Mouse (Mus musculus) erythroblast, adult 5-6 weeks (primary cell): Measurements from ENCODE around the gene Lrrc55. TPM values are rescaled to one million over a fixed set of nuclear protein-coding genes. Genes with fewer than 3 reads are reported as not detected.

ENCODE experiments used
- ATAC-seq: replicated peaks from 2 replicates; pipeline ENCODE4 v1.8.0; 2016; ENCODE audit warnings: moderate number of reproducible peaks, mild to moderate bottlenecking, moderate TSS enrichment, inconsistent platforms; ENCODE audit not compliant: poor library complexity, low FRiP score, severe bottlenecking
- total RNA-seq, 2 experiments: library from RNA; stranded (forward) in 1 of 2; stranded (reverse) in 1 of 2; fragments of 150-400 nt in 1 of 2; fragments of 200-764, 138-1000 nt in 1 of 2; gene quantifications; 2 replicates each; pipeline versions ENCODE4 v1.2.3 to v1.2.4; 2015 to 2017; ENCODE audit warnings: low replicate concordance in 2 of 2

The Lrrc55 gene
- total RNA-seq, 2 experiments from 2014 or later = not detected

DNA sequence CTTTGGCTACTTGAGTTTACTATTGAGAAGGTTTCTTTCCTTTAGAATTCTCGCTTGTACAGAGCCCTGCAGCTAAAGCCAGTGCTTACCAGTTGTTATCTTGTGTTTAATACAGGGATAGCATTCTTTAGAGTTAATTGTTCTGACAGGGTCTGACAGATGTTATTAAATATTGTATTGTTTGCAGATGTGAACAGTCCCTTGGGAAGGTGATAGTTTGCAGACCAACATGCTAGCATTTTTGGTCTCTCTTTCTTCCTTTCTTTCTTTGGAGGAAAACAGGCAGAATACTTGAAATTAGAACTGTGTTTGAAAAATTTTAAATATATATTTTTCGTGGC lies 24.3 kb downstream of the Lrrc55 start:
- ATAC-seq = no peak

DNA sequence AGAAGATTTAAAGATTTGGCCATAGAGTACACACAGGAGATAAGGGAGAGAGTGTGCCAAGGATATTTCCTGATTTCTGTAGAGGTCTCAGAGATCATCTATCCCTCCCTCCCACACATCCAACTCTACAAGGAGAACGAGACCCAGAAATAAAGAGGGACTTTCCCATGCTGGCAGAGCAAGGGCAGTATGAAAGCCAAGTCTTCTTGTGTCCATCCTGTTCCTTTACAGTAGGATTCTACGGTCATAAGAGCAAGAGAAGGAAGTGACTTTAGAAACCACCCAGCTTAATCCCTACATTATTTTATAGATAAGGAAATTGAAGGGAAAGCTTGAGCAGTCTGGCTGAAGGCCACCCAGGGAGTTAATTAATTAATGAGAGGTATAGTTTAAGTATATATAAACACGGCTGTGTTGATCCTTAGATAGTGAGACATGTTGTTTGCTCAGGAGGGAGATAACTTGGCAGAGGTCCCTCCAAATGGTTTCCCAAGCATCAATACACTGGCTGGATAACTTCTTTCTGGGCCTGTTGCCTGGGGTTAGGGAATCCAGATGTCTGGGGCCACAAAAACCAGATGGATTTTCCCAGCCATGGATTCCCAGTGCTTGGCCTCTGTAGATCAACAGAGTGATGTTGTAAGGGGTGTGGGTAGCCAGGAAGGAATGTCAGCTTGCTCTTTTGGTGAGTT lies 24.8 kb downstream of the Lrrc55 start:
- ATAC-seq = no peak

DNA sequence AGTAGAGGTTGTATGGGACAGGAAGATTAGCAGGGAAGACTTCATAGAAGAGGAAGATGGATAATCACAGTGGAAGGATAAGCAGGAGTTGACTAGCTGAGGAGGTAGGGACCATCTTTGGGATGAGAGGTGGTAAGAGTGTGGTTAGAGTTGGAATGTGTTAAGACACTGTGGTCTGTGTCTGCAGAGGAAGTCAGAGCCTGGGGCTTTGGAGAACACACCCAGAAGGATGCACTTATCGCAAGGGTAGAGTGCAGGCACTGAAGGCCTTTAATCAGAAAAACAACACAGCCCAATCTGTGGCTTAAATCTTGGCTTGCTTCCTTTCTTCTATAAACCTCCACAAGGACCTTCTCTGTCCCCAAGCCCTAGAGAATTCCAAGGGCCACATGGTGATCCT lies 28.7 kb downstream of the Lrrc55 start:
- no peak for ATAC-seq

DNA sequence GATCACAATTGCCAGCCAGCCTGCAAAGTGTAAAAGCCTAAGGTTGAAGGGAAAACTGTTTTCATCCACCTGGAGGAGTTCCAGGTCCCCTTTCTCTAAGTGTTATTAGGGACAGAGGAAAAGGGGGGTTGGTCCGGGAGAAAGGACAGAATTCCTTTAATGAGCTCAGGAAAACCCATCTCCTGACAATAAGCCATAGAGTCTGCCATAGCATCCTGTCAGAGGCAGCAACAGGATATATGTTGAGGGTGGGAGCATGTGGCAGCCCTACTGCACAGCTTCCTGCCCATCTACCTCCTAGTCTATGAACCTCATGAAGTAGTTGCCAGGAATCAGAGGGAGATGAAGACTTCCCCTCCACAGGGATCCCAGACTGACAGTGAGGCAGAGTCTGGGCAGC lies 29.4 kb downstream of the Lrrc55 start:
- no peak for ATAC-seq

DNA sequence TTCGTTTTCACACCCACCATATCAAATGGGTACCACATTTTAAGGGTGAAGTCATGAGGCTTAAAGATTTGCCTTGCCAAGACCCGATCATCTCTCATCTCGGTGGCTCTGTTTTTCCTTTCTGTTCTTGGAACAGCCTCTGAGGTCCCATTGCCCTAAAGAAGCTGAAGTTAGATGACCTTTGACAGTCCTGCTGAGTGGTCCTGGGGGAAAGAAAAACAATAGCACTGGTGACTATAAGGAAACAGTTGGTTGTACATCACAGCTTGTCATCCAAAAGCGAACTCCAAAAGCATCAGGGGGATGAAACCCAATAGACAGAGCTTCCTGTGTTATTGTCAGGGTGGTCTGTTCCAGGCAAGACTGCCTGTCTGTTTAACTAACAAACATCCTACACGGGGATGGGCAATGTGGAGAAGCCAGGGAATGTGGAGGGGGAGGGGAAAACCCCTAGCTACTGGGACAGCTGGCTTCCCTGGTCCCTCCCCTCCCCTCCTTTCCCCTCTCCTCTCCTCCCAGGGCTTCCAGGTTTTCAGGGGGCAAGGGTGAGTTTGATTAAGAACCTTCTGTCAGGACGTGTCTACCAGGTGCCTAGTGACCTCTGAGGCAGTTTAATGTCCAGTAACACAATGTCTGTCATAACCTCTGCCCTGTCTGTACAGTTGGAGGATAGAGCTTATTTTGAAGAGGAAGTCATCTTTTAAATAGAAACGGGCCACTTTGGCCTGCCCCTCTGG lies 33.5 kb downstream of the Lrrc55 start:
- ATAC-seq = no peak

DNA sequence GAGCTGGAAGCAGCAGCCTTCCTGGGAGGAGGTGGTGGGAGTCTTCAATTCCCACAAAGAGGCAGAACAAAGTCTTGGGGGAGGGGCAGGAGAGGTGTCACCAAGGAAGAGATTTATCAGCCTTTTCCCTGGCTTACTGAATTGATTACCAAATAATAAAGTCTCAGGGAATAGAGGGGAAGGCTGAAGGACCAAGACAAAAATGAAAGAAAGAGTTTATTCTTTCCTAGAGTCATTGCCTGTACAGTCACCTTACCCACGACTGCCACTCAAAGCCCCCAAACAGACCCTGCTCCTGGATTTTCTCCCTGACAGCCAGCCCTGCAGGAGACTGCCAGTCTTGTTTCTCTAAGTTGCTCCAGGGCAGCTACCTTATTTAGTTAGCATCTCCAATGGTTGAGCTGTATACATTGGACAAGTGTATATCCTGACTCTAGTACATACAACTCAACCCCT lies 35.3 kb downstream of the Lrrc55 start:
- ATAC-seq = no peak

DNA sequence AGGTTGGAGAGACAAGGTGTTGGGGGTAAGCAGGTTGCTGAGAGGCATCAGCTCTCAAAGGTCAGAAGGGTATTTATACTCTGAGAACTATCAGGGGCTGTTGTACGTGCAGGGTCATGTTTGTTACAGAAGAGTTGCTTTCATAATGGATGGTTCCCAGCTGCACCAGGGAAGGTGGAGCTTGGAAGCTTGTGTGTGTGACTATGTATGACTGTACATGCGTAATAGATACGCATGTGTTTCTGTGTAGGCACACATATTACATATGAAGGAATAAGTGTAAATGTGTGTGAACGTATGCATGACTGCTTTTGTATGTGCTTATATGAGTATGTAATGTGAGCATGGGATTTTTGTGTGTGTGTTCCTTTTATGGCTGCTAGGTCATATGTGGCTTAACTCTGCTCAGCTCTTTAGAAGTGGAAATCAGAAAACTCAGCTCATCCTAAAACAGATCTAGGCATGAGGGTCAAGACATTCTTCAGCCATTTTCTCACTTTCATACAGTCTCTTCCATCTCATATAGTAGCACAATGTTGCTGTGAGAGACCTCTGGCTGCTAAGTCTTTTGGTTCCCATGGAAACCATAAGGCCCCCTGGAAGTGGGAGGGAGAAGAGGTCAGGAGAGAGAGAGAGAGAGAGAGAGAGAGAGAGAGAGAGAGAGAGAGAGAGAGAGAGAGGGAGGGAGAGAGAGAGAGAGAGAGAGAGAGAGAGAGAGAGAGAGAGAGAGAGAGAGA lies 35.9 kb downstream of the Lrrc55 start:
- no peak for ATAC-seq

DNA sequence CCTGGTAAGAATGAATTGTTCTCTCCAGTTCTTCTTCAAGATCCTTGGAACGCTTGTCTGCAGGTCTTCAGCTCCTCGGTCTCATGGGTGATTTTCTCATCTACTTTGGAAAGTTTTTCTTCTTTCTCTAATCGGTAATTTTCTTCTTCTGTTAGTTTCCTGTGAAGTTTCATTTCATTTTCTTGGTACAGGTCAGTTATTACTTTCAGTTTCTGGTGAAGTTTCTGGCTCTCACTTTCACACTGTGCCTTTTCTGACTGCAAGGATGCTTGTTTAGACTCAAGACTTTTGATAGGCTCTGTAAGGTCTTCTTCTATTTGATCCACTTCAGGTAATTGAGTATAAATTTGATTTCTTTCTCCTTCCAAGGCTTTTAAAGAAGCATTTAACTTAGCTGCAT lies 39.6 kb downstream of the Lrrc55 start:
- no peak for ATAC-seq

DNA sequence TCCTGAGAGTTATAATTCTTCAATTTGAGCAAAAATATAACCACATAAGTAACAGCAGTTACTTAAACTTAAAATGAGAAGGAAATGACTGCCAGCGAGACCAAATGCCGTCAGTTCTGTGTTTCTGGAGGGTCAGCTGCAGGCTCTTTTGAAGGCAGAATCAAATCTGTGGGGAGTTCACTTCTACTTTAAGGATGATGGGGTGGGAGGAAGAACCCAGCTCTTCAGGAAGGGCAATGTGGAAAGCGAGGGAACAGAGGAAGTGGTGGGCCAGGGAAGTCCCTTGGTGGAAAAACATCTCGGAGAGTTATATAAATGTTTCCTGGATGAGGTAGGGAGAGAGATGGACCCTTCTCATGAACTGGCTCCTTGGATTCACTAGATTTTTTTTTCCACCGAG lies 40.9 kb downstream of the Lrrc55 start:
- no peak for ATAC-seq

DNA sequence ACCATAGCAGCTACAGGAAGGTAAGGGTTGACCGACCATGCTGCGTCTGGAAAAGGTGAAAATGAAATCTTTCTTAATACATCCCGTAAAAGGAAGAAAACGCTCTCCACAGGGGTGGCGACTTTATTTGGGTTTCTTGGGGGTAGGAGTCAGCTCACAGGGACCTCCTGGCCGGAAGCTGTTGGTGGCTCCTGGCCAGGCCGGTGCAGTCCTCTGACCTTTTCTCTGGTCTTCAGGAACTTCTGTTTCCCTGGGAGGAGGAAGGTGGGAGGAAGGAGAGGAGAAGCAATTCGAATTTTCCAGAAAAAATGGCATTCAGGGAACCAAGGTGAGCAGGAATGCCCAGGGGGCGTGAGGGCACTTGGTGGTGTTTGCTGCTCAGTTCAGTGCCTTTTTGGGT lies 41.7 kb downstream of the Lrrc55 start:
- no peak for ATAC-seq

DNA sequence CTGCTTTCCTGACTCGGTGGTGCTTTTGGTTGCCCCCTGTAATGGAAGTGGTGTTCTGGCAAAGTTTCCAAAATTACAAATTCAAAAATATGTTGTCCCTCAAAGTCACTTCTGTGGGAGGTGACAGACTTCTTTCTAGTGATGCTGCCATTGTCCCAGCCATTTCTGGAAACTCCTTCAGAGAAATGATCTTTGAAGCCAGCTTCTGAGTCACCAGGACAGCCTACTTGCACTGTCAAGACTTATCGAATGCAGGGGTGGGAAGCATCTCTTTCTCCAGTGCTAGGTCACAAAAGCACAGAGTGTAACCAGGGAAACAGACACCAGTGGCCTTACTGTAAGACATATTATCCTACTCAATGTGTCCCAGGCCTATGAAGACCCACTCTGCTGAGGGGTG lies 45.8 kb downstream of the Lrrc55 start:
- no peak for ATAC-seq

DNA sequence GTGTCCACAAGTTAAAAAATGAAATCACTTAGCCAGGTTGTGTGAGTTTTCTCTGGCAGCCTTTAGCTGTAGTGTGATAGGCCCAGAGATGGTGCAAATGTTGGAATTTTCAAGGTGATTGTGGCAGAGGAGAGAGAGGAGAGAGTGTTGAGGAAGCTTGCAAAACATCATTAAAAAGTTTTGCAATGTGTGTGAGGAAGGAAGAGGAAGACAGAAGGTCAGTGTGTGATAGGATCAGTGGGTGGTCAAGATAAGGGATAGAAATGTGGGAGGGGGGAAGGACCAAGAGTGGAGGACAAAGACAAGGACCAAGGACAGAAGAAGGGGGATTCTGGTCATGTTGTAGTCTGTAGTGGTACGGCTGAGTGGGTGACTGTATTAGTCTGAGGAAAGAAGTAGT lies 46.6 kb downstream of the Lrrc55 start:
- no peak for ATAC-seq

DNA sequence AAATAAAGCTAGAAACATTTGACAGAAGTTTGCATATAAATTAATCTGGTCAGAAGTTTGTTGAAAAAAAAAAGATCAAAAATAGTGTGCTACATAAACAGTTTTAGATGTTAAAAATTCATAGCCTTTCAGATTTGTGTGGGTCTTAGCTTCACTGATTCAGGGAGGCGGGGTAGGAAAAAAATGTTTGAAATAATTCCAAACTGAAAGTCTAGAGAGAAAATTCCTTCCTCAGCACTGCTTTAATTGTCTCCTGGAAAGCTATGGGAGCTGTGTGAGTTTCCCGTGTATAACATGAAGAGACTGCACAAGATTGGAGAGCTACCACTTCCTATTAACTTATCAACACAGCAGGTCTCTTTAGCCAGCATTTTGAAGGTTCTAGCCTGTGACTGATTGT lies 49.5 kb downstream of the Lrrc55 start:
- no peak for ATAC-seq

DNA sequence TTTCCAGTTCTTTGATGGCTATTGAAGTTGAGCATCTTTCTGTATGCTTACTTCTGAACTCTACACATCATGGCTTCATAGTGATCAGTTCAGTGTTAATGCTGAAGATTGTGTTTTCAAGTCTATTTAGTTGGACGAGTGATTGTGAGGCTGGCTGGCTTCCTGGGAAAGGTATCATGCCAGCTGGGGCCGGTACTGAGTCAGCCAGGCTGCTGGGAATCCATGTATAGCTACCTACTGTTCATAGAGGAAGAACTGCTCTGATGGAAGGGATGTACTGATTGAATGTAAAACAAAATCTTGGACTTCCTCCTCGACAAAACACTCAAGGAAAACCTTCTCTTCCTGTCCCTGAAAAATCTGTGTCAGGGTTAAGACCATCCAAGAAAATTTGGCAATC lies 51.7 kb downstream of the Lrrc55 start:
- no peak for ATAC-seq

DNA sequence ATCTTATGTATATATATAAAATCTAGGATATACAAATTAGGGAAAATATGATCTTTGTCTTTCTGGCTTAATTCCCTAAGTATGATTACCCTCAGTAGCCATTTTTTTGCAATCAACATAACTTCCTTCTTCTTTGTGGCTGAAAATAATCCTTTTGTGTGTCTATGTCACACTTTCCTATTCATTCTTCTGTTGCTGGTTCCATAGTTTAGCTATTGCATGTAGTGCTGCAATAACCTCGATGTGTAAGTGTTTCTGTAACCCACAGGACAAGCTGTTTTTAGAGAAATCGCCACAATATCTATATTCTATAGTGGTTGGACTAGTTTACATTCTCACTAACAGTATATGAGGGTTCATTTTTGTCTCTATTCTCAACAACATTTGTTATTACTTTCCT lies 52.1 kb downstream of the Lrrc55 start:
- no peak for ATAC-seq

DNA sequence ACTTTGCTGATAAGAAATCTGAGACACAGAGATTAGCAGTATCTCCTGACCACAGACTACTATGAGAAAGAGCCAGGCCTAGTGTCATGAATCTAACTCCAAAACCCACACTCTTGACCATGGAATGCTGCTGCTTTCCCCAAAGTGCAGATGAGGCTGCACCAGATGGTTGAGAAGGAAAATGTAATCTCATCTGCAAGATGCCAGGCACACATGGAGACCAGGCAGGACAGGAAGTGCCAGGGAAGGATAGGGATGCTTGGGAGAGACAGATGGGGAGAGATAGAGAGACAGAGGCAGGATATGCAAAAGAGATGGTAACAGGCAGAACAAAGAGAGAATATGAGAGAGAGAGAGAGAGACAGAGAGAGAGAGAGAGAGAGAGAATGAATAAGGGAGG lies 56.2 kb downstream of the Lrrc55 start:
- no peak for ATAC-seq

DNA sequence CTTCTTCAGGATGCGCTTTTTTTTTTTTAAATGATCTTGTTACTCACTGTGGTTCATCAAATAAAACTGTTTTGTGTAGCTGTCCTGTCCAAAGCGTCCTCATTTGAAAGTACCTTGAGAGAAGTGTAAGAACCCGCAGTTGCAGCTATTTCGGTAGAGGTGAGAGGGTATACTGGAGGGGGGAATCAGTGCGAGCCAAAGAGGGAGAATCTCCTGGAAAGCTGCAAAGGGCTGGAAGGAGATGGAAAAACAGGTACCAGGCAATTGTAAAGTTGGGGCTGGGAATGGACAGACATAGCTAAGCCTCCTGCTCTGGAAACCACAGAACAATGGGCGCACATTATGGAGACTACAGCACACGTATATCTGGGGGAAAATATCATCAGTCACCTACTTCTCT lies 57.2 kb downstream of the Lrrc55 start:
- ATAC-seq = no peak

DNA sequence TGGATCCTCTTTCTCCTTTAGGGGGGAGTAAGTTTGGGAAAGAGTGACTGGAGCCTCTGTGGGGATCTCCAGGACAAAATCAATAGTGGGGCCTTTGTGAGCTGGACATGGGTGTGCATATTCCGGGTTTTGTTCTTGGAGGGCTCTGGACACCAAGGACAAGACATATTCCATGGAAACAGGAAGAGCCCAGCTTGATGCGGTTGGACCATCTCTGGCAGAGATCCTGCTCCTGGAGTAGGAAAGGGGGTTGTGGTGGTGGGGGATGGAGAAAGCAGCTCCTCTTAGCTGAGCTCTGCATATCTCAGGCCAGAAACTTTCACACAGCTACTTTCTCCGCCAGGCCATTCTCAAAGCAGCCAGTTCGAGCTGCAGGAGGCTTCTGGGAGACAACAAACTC lies 57.6 kb downstream of the Lrrc55 start:
- ATAC-seq = no peak

DNA sequence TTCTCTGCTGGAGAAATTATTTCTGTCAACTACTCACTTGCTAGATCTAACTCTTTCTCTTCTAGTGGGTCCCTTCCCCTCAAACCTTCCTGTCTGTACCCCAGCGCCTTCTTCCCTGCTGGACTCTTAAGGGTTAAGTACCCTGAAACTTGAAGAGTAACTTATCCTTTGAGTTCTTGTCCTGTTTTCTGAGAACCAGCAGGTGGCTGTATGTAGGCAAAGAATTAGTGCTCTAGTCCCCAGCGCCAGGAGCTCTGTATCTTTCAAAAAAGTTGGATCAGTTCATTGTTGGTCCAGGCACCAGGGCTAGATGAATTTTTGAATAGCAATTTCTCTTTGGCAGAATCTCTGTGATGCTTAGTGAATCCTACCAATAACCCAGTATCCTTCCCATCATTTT lies 58.9 kb downstream of the Lrrc55 start:
- no peak for ATAC-seq

DNA sequence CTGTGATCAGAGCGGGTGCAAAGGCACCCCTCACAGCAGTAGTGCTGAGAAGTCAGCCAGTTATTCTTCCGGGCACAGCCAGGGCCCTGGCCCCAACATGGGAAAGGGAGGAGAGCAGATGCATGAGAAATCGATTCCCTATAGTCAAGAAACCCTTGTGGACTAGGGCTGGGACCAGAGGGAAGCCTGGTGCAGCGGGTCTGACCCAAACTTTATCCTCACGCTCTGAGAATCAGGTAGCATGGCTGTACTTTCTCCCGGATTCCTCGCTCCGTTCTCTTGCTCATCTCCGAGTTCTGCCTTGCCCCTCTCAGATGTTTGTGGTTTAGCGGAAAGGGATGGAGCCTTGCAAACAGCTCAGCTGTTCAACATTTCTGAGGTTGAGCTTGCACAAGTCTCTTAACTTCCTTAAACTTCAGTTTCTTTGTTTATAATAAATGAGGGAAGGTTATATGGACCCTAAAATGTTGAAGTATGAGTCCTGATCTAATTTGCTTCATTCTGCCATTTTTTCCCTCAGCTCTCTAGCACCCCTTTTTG lies 59.3 kb downstream of the Lrrc55 start:
- no peak for ATAC-seq
